ENCODE assay signal across 8 mouse cellular contexts in genomic region chr1:170521520-170522205, GRCm38 (mm10).
DNase-seq lines count a peak whose midpoint lies in the region; ATAC-seq lines count a peak whose summit lies in the region.

No protein-coding gene starts in this region.

- H3K4me3 ChIP-seq in heart, embryonic 12.5 days, result no peak overlapping the region
- no peak overlapping the region for H3K4me3 ChIP-seq in stomach, embryonic 15.5 days (replicated peaks)

- peak; percentile 62 to 69 for DNase-seq in adrenal gland, adult (ENCODE audit: inconsistent age in 2 of 2, low spot score in 1 of 2)
- no peak for DNase-seq in adrenal gland, postnatal 4 days (ENCODE audit: low spot score in 2 of 2)
- peak; percentile 42 to 65 for DNase-seq in cerebellum, postnatal 14 days
- peak; percentile 84 for DNase-seq in kidney, postnatal 14 days
- no peak for DNase-seq in gastrocnemius, adult 8-10 months (ENCODE audit: low spot score in 2 of 2)
- DNase-seq in spleen, postnatal 36 days (ENCODE audit: low spot score in 2 of 2), result no peak

- peak; percentile 56 for ATAC-seq in heart, embryonic 12.5 days (ENCODE audit: insufficient number of reproducible peaks, low FRiP score)
- ATAC-seq in stomach, embryonic 15.5 days (ENCODE audit: insufficient read depth, low FRiP score, low read depth), result peak; percentile 64; the same call in 1 of the 2 replicates

- H3K27ac ChIP-seq in heart, embryonic 12.5 days (ENCODE audit: poor library complexity, severe bottlenecking), result peak overlapping the region; percentile 85
- no peak overlapping the region for H3K27ac ChIP-seq in stomach, embryonic 15.5 days

- no peaks in the 10 kb centered on the region for H3K36me3 ChIP-seq in heart, embryonic 12.5 days
- H3K36me3 ChIP-seq in stomach, embryonic 15.5 days, result no peaks in the 10 kb centered on the region

- peaks cover 31% of the 10 kb centered on the region for H3K4me1 ChIP-seq in heart, embryonic 12.5 days (replicated peaks)
- 0 out of 2 replicates have a peak, but pooled peaks cover 5% of the 10 kb centered on the region for H3K4me1 ChIP-seq in stomach, embryonic 15.5 days

- 0 out of 2 replicates have a peak overlapping the region, but pooled peaks have one; percentile 5 for H3K4me2 ChIP-seq in heart, embryonic 12.5 days
- no peak overlapping the region for H3K4me2 ChIP-seq in stomach, embryonic 15.5 days

- no peaks in the 10 kb centered on the region for H3K27me3 ChIP-seq in heart, embryonic 12.5 days (replicated peaks)
- no peaks in the 10 kb centered on the region for H3K27me3 ChIP-seq in stomach, embryonic 15.5 days (replicated peaks)

- H3K9me3 ChIP-seq in heart, embryonic 12.5 days (replicated peaks), result peaks cover 5% of the 10 kb centered on the region
- H3K9me3 ChIP-seq in stomach, embryonic 15.5 days, result no peaks in the 10 kb centered on the region

- H3K9ac ChIP-seq in heart, embryonic 12.5 days, result no peak overlapping the region
- no peak overlapping the region for H3K9ac ChIP-seq in stomach, embryonic 15.5 days

- WGBS in heart, embryonic 12.5 days, result 41% methylated on average over 6 of the region's 6 CpGs
- 55% methylated on average over 6 of the region's 6 CpGs for WGBS in stomach, embryonic 15.5 days

Comparison
In these comparisons a context has a peak if more than half of its experiments do, and no peak if none do; other contexts are left out.
1. DNase-seq: peak in adrenal gland, adult (2 of 2), cerebellum, postnatal 14 days (2 of 2) and kidney, postnatal 14 days (single experiment); none in adrenal gland, postnatal 4 days (0 of 2), gastrocnemius, adult 8-10 months (0 of 2) and spleen, postnatal 36 days (0 of 2).